Mouse (Mus musculus): Measurements from ENCODE around the gene Zfp213. TPM values are rescaled to one million over a fixed set of nuclear protein-coding genes. Genes with fewer than 3 reads are reported as not detected.

Gene Zfp213
- polyA plus RNA-seq, 2 experiments = 3.7 to 4.1 TPM

DNA sequence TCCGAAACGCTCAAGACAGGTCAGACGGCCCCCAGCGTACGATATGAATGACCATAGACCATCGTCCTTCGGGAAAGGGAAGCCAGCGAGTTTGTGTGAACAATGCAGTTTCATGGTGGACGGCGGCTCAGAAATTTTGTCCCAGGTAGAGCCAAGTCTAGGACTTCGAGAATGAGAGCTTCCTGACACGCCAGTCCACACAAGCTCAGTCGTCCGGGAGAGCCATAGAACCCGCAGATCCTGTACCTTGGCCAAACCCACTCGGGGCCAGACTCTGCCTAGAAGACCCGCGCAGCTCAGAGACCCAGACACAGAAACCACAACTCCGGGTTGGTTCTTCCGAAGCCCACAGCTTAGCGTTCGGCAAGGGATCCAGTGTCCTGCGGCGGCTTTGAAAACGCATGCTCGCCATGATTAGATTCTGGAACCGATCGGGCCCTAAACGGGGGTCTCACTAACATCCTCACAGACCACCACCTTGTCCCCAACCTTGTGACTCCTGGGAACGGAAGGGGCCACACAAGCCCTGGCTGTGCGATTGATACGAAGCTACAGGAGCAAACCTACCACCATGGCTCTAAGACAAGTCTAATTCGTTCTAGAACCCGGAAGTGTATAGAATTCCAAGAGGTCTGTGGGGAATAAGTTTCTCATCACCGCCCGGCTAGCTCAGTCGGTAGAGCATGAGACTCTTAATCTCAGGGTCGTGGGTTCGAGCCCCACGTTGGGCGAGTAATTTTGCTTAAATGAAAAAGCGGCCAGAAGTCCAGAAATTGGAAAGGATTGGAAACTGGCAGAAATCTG, 17.1 kb downstream of the Zfp213 start:
- Histone ChIP-seq H3K27ac (peak overlapping the region; percentile 35), H3K4me3 (ENCODE audit: insufficient read depth in 1 of 2, low read depth in 2 of 2, low read length in 2 of 2) (peak overlapping the region; percentile 81 to 100), H3K4me2 (ENCODE audit: low read depth) (peak overlapping the region; percentile 70), H3K4me1 (replicated peaks; ENCODE audit: control insufficient read depth in 2 of 2, insufficient read depth in 2 of 2, low read length in 1 of 2) (peaks cover 4 to 14% of the 10 kb centered on the region in 2 experiments), H3K9ac (replicated peaks) (peak overlapping the region; percentile 85), H3K27me3 (ENCODE audit: control insufficient read depth, insufficient read depth, low read length) (no peaks in the 10 kb centered on the region), H3K9me3 (ENCODE audit: control insufficient read depth, low read length) (no peaks in the 10 kb centered on the region), H3K36me3 (replicated peaks; ENCODE audit: control insufficient read depth, insufficient read depth, low read depth) (no peaks in the 10 kb centered on the region)
- TF ChIP-seq EP300 (IDR thresholded peaks at IDR 0.05; ENCODE audit: low read depth) (no peak), CTCF (IDR thresholded peaks at IDR 0.05; ENCODE audit: low read depth) (no peak)
- DNase-seq (ENCODE audit: low read depth in 3 of 3, low spot score in 3 of 3) (peak; percentile 76 to 85 (median 77)), ATAC-seq (ENCODE audit: insufficient read depth) (peak; percentile 36)
- under 1% methylated on average over 42 of the region's 42 CpGs for WGBS (ENCODE audit: insufficient replicate concordance)

DNA sequence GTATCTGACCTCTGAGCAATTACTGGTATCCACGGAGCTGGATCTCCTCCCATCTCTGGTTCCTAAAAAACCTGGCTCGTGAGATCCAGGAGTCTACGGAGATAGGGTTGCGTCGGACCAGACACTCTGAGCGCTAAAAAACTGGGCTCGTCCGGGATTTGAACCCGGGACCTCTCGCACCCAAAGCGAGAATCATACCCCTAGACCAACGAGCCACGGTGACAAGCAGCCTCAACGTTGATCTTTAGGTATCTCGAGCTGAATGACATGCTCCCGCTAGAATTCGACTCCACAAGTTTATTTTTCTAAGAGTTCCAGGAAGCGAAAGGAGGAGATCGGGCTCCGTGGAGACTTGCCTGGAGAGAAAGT, 17.7 kb downstream of the Zfp213 start:
- Histone ChIP-seq H3K36me3 (replicated peaks; ENCODE audit: control insufficient read depth, insufficient read depth, low read depth) (no peaks in the 10 kb centered on the region), H3K27me3 (ENCODE audit: control insufficient read depth, insufficient read depth, low read length) (no peaks in the 10 kb centered on the region), H3K4me1 (replicated peaks; ENCODE audit: control insufficient read depth in 2 of 2, insufficient read depth in 2 of 2, low read length in 1 of 2) (peaks cover 4 to 13% of the 10 kb centered on the region in 2 experiments), H3K27ac (peak overlapping the region; percentile 35; the same call in 1 of the 2 replicates), H3K9me3 (ENCODE audit: control insufficient read depth, low read length) (no peaks in the 10 kb centered on the region), H3K9ac (replicated peaks) (peak overlapping the region; percentile 85), H3K4me2 (ENCODE audit: low read depth) (peak overlapping the region; percentile 70), H3K4me3 (ENCODE audit: insufficient read depth in 1 of 2, low read depth in 2 of 2, low read length in 2 of 2) (peak overlapping the region; percentile 81 to 100)
- WGBS (ENCODE audit: insufficient replicate concordance) = under 1% methylated on average over 20 of the region's 20 CpGs
- TF ChIP-seq EP300 (IDR thresholded peaks at IDR 0.05; ENCODE audit: low read depth) (no peak), CTCF (IDR thresholded peaks at IDR 0.05; ENCODE audit: low read depth) (no peak)
- DNase-seq (ENCODE audit: low read depth in 3 of 3, low spot score in 3 of 3) (peak in 1 of 3 experiments; percentile 78), ATAC-seq (ENCODE audit: insufficient read depth) (peak; percentile 59)

DNA sequence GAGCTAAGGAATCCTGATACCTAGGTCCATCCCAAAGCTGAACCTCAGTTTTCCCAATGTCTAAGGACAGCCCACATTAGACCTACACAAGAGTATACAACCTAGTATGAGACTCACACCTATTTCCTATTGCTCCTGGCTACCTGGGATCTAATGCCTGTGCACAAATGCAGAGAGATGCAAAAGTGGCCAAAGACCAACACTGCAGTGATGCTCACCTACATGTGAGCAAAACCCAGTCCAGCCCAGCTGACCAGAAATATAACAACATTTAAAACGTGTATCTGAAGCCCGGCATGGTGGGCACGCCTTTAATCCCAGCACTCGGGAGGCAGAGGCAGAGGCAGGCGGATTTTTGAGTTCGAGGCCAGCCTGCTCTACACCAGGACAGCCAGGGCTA, 18.2 kb downstream of the Zfp213 start:
- H3K27ac ChIP-seq = no peak overlapping the region
- H3K36me3 ChIP-seq (replicated peaks; ENCODE audit: control insufficient read depth, insufficient read depth, low read depth) = no peaks in the 10 kb centered on the region
- no peaks in the 10 kb centered on the region for H3K27me3 ChIP-seq (ENCODE audit: control insufficient read depth, insufficient read depth, low read length)
- H3K9ac ChIP-seq (replicated peaks) = no peak overlapping the region
- H3K4me3 ChIP-seq (ENCODE audit: insufficient read depth in 1 of 2, low read depth in 2 of 2, low read length in 2 of 2) = peak overlapping the region; percentile 50 to 81; a peak in 3 of 4 replicates
- H3K4me2 ChIP-seq (ENCODE audit: low read depth) = peak overlapping the region; percentile 70
- peak; percentile 2; the same call in 1 of the 2 replicates for ATAC-seq (ENCODE audit: insufficient read depth)
- H3K4me1 ChIP-seq (replicated peaks; ENCODE audit: control insufficient read depth in 2 of 2, insufficient read depth in 2 of 2, low read length in 1 of 2) = peaks cover 7 to 13% of the 10 kb centered on the region in 2 experiments
- no peak for DNase-seq (ENCODE audit: low read depth in 3 of 3, low spot score in 3 of 3)
- TF ChIP-seq EP300 (IDR thresholded peaks at IDR 0.05; ENCODE audit: low read depth) (no peak), CTCF (IDR thresholded peaks at IDR 0.05; ENCODE audit: low read depth) (no peak)
- WGBS (ENCODE audit: insufficient replicate concordance) = 5% methylated on average over 6 of the region's 6 CpGs
- H3K9me3 ChIP-seq (ENCODE audit: control insufficient read depth, low read length) = no peaks in the 10 kb centered on the region

DNA sequence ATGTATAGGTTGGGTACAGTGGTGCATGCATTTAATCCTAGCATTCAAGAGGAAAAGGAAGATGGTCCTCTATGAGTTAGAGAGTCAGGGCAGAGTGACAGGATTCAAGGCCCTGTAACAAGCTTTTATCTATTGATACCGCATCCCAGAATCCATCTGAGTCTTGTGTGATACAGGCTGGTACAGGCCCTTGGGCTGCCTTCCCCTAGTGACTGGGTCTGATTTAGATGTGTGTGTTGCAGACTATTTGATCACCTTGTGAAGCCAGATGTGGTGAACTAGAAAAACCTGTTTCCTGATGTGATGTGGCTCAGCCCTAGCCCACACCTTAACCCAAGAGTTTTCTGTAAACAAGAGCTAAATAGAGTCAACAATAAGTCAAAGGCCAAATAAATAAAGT, 19.3 kb downstream of the Zfp213 start:
- H3K9ac ChIP-seq (replicated peaks) = no peak overlapping the region
- H3K36me3 ChIP-seq (replicated peaks; ENCODE audit: control insufficient read depth, insufficient read depth, low read depth) = no peaks in the 10 kb centered on the region
- no peak for ATAC-seq (ENCODE audit: insufficient read depth)
- H3K27ac ChIP-seq = no peak overlapping the region
- 74% methylated on average over 1 of the region's 1 CpGs for WGBS (ENCODE audit: insufficient replicate concordance)
- H3K9me3 ChIP-seq (ENCODE audit: control insufficient read depth, low read length) = no peaks in the 10 kb centered on the region
- no peak for TF ChIP-seq EP300 (IDR thresholded peaks at IDR 0.05; ENCODE audit: low read depth)
- TF ChIP-seq CTCF (IDR thresholded peaks at IDR 0.05; ENCODE audit: low read depth) = no peak
- H3K27me3 ChIP-seq (ENCODE audit: control insufficient read depth, insufficient read depth, low read length) = no peaks in the 10 kb centered on the region
- DNase-seq (ENCODE audit: low read depth in 3 of 3, low spot score in 3 of 3) = no peak
- H3K4me1 ChIP-seq (replicated peaks; ENCODE audit: control insufficient read depth in 2 of 2, insufficient read depth in 2 of 2, low read length in 1 of 2) = peaks cover 6 to 16% of the 10 kb centered on the region in 2 experiments
- no peak overlapping the region for H3K4me3 ChIP-seq (ENCODE audit: insufficient read depth in 1 of 2, low read depth in 2 of 2, low read length in 2 of 2)
- H3K4me2 ChIP-seq (ENCODE audit: low read depth) = no peak overlapping the region

DNA sequence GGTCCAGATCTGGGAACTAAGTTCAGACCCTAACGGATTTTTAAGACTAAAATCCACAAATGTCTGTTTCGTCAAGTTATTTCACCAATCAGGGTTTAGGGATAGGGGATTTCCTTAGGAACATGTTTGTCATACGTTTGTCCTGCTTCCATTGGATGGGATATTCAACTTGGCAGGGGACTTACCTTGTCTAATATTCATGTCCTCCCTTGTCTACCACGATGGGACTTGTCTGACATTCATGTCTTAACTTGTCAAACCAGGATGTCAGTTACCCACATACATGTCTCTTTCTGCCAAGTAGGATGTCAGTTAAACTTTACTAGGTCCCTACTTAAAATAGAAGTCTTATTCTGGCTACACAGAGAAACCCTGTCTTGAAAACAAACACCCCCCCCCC, 20.1 kb downstream of the Zfp213 start:
- Histone ChIP-seq H3K4me1 (replicated peaks; ENCODE audit: control insufficient read depth in 2 of 2, insufficient read depth in 2 of 2, low read length in 1 of 2) (peaks cover 5 to 16% of the 10 kb centered on the region in 2 experiments), H3K27ac (no peak overlapping the region), H3K9ac (replicated peaks) (no peak overlapping the region), H3K9me3 (ENCODE audit: control insufficient read depth, low read length) (no peaks in the 10 kb centered on the region), H3K4me2 (ENCODE audit: low read depth) (no peak overlapping the region), H3K36me3 (replicated peaks; ENCODE audit: control insufficient read depth, insufficient read depth, low read depth) (no peaks in the 10 kb centered on the region), H3K4me3 (ENCODE audit: insufficient read depth in 1 of 2, low read depth in 2 of 2, low read length in 2 of 2) (no peak overlapping the region), H3K27me3 (ENCODE audit: control insufficient read depth, insufficient read depth, low read length) (no peaks in the 10 kb centered on the region)
- DNase-seq (ENCODE audit: low read depth in 3 of 3, low spot score in 3 of 3) (no peak), ATAC-seq (ENCODE audit: insufficient read depth) (no peak)
- 53% methylated on average over 4 of the region's 4 CpGs for WGBS (ENCODE audit: insufficient replicate concordance)
- TF ChIP-seq CTCF (IDR thresholded peaks at IDR 0.05; ENCODE audit: low read depth) = no peak
- no peak for TF ChIP-seq EP300 (IDR thresholded peaks at IDR 0.05; ENCODE audit: low read depth)
